Mouse (Mus musculus) regulatory T cell (primary cell): ENCODE data around the gene Sass6.
"Not testable (repeated sequence)": the region's sequence is repeated elsewhere in the genome, so short reads cannot be mapped to it uniquely, and the experiment has no call there.

Source experiments
- in situ Hi-C: fragments of 300-600 bp; cut with MboI, MseI; formaldehyde crosslinking; loops from one replicate; pipeline ENCODE4 v1.15.1; 2025; ENCODE audit warnings: high pct_unique_total_duplicates

Gene Sass6

DNA sequence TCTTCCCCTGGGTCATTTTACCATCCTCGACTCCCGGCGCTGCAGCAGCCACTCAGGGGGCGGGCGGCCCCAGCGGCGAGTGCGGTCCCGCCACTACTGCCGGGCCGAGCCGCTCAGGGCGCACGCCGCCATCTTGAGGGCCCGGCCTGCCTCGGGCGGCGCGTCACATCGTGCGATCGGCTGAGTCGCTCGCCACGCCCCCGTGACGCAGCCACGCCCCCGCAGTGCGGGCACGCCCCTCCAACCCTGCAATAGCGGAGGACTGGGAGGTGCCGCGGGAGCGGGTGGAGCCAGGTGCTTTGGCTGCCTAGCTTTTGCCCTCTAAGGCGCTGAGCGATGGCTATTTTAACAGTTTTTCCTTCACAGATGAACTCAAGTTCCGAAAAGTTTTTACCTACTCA, 67.7 kb downstream of the Sass6 start, which contains the start of gene Mfsd14a:
Gene Mfsd14a, minus strand, starts transcription at position 215 of the 401 bp plus-strand sequence.
- in situ Hi-C loops, result no loop called here

GRCm38 (mm10) chr3:116664281-116664680, 69.5 kb downstream of the Sass6 start:
- in situ Hi-C loops, result not testable (repeated sequence)
